Mouse (Mus musculus) gastrocnemius, postnatal 14 days (tissue): Measurements from ENCODE around the gene Abl2. TPM values are rescaled to one million over a fixed set of nuclear protein-coding genes. Genes with fewer than 3 reads are reported as not detected.

Experiments
- total RNA-seq, 2 experiments: library from RNA; stranded (reverse); gene quantifications; 2 replicates each; pipeline ENCODE4 v1.2.3; 2021

Gene Abl2
- total RNA-seq, 2 experiments from 2014 or later, result 12.9 to 14.1 TPM

Other genes starting within 250 kb of the Abl2 start
- under 1 TPM in 1 of 2 experiments, not detected in 1; 0.18 TPM for gene Nphs2, start 248.1 kb upstream of the Abl2 start, total RNA-seq
- gene Gm2000, start 192.7 kb upstream of the Abl2 start, total RNA-seq, result 100 to 1,000 TPM; 465 to 534 TPM
- gene Axdnd1, start 137.6 kb upstream of the Abl2 start, total RNA-seq, result not detected
- 10 to 100 TPM in 1 of 2 experiments, 1 to 10 TPM in 1; 7.7 to 10.0 TPM for gene Soat1, start 84.5 kb upstream of the Abl2 start, total RNA-seq
- gene Gm10031, start 34.8 kb upstream of the Abl2 start, total RNA-seq, result 10 to 100 TPM; 35.3 to 36.8 TPM
- gene Tor3a, start 115.6 kb downstream of the Abl2 start, total RNA-seq, result 1 to 10 TPM; 5.3 to 7.4 TPM
- 10 to 100 TPM; 26.8 to 27.2 TPM for gene Fam20b, start 160.3 kb downstream of the Abl2 start, total RNA-seq